Mouse (Mus musculus): ENCODE data around the gene Galnt16.

DNA sequence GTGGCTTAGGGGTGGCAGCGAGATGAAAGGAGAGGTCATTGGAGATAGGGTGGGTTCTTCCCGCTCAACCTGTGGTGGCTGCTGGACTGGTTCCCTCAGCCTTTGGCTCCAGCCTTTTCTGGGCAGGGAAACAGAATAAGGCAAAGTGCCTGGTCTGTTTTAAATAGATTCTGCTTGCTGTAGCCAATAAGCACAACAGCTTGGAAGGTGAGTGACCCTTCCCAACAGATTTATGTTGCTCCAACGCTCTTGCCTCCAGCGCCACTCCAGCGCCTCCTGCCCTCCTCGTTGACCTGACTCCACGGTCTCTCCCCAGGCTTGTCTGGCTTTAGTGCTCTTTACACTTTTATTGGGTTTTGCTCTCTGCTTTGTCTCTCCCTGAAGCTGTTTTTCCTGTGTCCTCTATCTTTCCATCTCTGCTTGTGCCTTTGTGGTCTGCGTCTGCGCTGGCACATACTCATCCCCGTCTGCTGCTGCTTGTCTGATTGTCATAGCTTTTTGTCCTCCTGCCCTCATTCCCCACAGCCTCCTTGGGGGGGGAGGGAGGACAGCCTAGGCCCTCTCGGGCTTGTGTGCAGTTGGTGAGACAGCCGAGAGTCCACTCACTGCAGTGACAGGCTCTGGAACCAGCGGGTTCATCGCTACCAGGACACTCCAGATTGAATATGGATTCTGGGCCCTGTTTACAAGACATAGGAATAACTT lies 10.9 kb upstream of the Galnt16 start:
- TF ChIP-seq CTCF (IDR thresholded peaks at IDR 0.05; ENCODE audit: low read depth, low read length) (no peak), GATA1 (IDR thresholded peaks at IDR 0.05; ENCODE audit: borderline replicate concordance, low read length) (no peak), POLR2AphosphoS5 (IDR thresholded peaks at IDR 0.05; ENCODE audit: insufficient replicate concordance, low read depth, low read length) (no peak), TAL1 (conservative IDR thresholded peaks at IDR 0.05; ENCODE audit: low read depth, low read length) (no peak)

Data from G1E (cell line).